Mouse (Mus musculus) heart, postnatal 14 days (tissue): ENCODE data around the gene Nploc4. TPM values are rescaled to one million over a fixed set of nuclear protein-coding genes. Genes with fewer than 3 reads are reported as not detected.
A peak's percentile ranks its signal among the peaks of the same experiment; 100 is the strongest.

ENCODE experiments used
- DNase-seq, 2 experiments: peaks; one replicate each; pipeline ENCODE4 v3.0.0; 2021 to 2022
- intact Hi-C: fragments of 180-260 bp; cut with DNase I; formaldehyde crosslinking; loops from one replicate; pipeline ENCODE4 v1.15.1; 2025
- long read RNA-seq, 2 experiments: library from polyadenylated mRNA; stranded (forward); transcript quantifications; one replicate each; pipeline ENCODE4 v2.0.0; 2021
- total RNA-seq, 2 experiments: library from RNA; stranded (reverse); gene quantifications; 2 replicates each; pipeline ENCODE4 v1.2.3; 2021

Nploc4 gene
- total RNA-seq, result 10 to 100 TPM; 54.4 to 62.7 TPM
- long read RNA-seq, experiment 1, full-length matches to known transcripts, result 46 of 62 reads
- long read RNA-seq, experiment 1, partial matches to known transcripts, result 4 of 62 reads
- long read RNA-seq, experiment 1, other reads (novel, unspliced or antisense), result 12 of 62 reads
- long read RNA-seq, experiment 2, full-length matches to known transcripts, result 41 of 60 reads
- long read RNA-seq, experiment 2, partial matches to known transcripts, result 3 of 60 reads
- long read RNA-seq, experiment 2, other reads (novel, unspliced or antisense), result 16 of 60 reads

- intact Hi-C loops, result no loop called here
- DNase-seq, result peak; percentile 91 to 96
Observed at GRCm38 (mm10) chr11:120437152-120437856, at the start of gene Nploc4. Gene Nploc4, minus strand, starts transcription at chr11:120437708.

GRCm38 (mm10) chr11:120485251-120485650 lies 47.7 kb upstream of the Nploc4 start:
- intact Hi-C loops, result loop anchor here (5.0 kb wide), 1 partner anchor 227 kb away; the partner anchor contains the start of genes Cenpx and Lrrc45
- DNase-seq, result no peak

GRCm38 (mm10) chr11:120484265-120484981 lies 46.9 kb upstream of the Nploc4 start, which contains the start of gene Mrpl12:
Gene Mrpl12, plus strand, starts transcription at chr11:120484613.
- DNase-seq, result peak; percentile 90
- intact Hi-C loops, result no loop called here

- DNase-seq, result no peak
- intact Hi-C loops, result no loop called here
Observed at GRCm38 (mm10) chr11:120483448-120483934, 46.0 kb upstream of the Nploc4 start.

GRCm38 (mm10) chr11:120472052-120472451 lies 34.5 kb upstream of the Nploc4 start:
- DNase-seq, result no peak

GRCm38 (mm10) chr11:120467736-120468092 lies 30.2 kb upstream of the Nploc4 start:
- no peak for DNase-seq
- intact Hi-C loops, result loop anchor here (1.0 kb wide), 1 partner anchor 9 kb away; the partner anchor contains the start of genes Ccdc137 and Oxld1

More at GRCm38 (mm10) chr11:120472052-120472451, 34.5 kb upstream of the Nploc4 start:
- intact Hi-C loops, result no loop called here

GRCm38 (mm10) chr11:120467051-120467735 lies 29.7 kb upstream of the Nploc4 start, which contains the start of gene Arl16:
Gene Arl16, minus strand, starts transcription at chr11:120467607.
- DNase-seq, result peak; percentile 94
- intact Hi-C loops, result loop anchor here (1.0 kb wide), 1 partner anchor 9 kb away; the partner anchor contains the start of genes Ccdc137 and Oxld1

- intact Hi-C loops, result no loop called here
- no peak for DNase-seq
Observed at GRCm38 (mm10) chr11:120465521-120465920, 28.0 kb upstream of the Nploc4 start.

- no peak for DNase-seq
- intact Hi-C loops, result no loop called here
Observed at GRCm38 (mm10) chr11:120464365-120464764, 26.9 kb upstream of the Nploc4 start.

GRCm38 (mm10) chr11:120463536-120463935 lies 26.0 kb upstream of the Nploc4 start:
- intact Hi-C loops, result no loop called here
- DNase-seq, result no peak

- intact Hi-C loops, result loop anchor here (1.0 kb wide), 1 partner anchor 8 kb away; the partner anchor contains the start of gene Arl16
- DNase-seq, result no peak
Observed at GRCm38 (mm10) chr11:120458847-120459597, 21.5 kb upstream of the Nploc4 start.

GRCm38 (mm10) chr11:120457772-120458751 lies 20.6 kb upstream of the Nploc4 start, which contains the start of the genes Oxld1 and Ccdc137:
Gene Oxld1, minus strand, starts transcription at chr11:120458068.
Gene Ccdc137, plus strand, starts transcription at chr11:120458115.
- intact Hi-C loops, result loop anchor here (1.0 kb wide), 1 partner anchor 9 kb away; the partner anchor contains the start of gene Arl16
- peak; percentile 76 to 83 for DNase-seq

- peak in 1 of 2 experiments; percentile 21 for DNase-seq
- intact Hi-C loops, result no loop called here
Observed at GRCm38 (mm10) chr11:120457370-120457769, 19.9 kb upstream of the Nploc4 start.

- intact Hi-C loops, result no loop called here
- DNase-seq, result no peak
Observed at GRCm38 (mm10) chr11:120455413-120455812, 17.9 kb upstream of the Nploc4 start.

GRCm38 (mm10) chr11:120454965-120455364 lies 17.5 kb upstream of the Nploc4 start:
- intact Hi-C loops, result no loop called here
- no peak for DNase-seq

GRCm38 (mm10) chr11:120453306-120453705 lies 15.8 kb upstream of the Nploc4 start, which contains the start of gene Pde6g:
Gene Pde6g, minus strand, starts transcription at chr11:120453500.
- intact Hi-C loops, result no loop called here
- DNase-seq, result no peak

GRCm38 (mm10) chr11:120452246-120452645 lies 14.7 kb upstream of the Nploc4 start:
- DNase-seq, result no peak
- intact Hi-C loops, result no loop called here

- intact Hi-C loops, result no loop called here
- no peak for DNase-seq
Observed at GRCm38 (mm10) chr11:120447179-120447578, 9.7 kb upstream of the Nploc4 start.
